Mouse (Mus musculus): ENCODE measurements around the gene Cacna2d1. TPM values are rescaled to one million over a fixed set of nuclear protein-coding genes. Genes with fewer than 3 reads are reported as not detected.

Gene Cacna2d1
- polyA plus RNA-seq, 2 experiments, result 0.20 to 0.22 TPM

DNA sequence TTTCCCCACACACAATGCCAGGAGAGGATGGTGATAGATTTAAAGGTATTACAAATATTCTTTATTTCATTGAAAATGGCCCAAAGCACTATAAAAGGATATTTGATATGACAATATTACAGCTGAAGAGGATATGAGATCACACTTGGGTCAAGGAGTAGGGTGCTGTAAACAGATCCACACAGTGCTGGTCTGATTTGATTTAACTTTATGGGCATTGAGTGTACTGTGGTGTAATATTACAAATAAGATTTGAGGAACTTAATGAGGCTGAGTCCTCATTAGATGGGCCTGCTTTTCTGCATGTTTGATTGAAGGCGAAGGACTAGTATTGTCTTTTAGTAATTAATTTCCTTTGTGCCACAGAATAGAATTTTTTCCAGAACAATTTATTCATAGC, 212.1 kb downstream of the Cacna2d1 start:
- no peak for TF ChIP-seq EP300 (IDR thresholded peaks at IDR 0.05; ENCODE audit: low read depth)
- ATAC-seq (ENCODE audit: insufficient read depth) (no peak), DNase-seq (ENCODE audit: low read depth in 3 of 3, low spot score in 3 of 3) (no peak)
- Histone ChIP-seq H3K36me3 (replicated peaks; ENCODE audit: control insufficient read depth, insufficient read depth, low read depth) (no peaks in the 10 kb centered on the region), H3K4me2 (ENCODE audit: low read depth) (no peak overlapping the region), H3K27ac (no peak overlapping the region), H3K9me3 (ENCODE audit: control insufficient read depth, low read length) (no peaks in the 10 kb centered on the region), H3K27me3 (ENCODE audit: control insufficient read depth, insufficient read depth, low read length) (no peaks in the 10 kb centered on the region), H3K4me3 (ENCODE audit: insufficient read depth in 1 of 2, low read depth in 2 of 2, low read length in 2 of 2) (no peak overlapping the region), H3K4me1 (replicated peaks; ENCODE audit: control insufficient read depth in 2 of 2, insufficient read depth in 2 of 2, low read length in 1 of 2) (no peaks in the 10 kb centered on the region), H3K9ac (replicated peaks) (no peak overlapping the region)
- WGBS (ENCODE audit: insufficient replicate concordance), result 73% methylated on average over 1 of the region's 1 CpGs

- no peak overlapping the region for H3K27ac ChIP-seq
- no peak overlapping the region for H3K9ac ChIP-seq (replicated peaks)
- H3K27me3 ChIP-seq (ENCODE audit: control insufficient read depth, insufficient read depth, low read length), result no peaks in the 10 kb centered on the region
- H3K4me1 ChIP-seq (replicated peaks; ENCODE audit: control insufficient read depth in 2 of 2, insufficient read depth in 2 of 2, low read length in 1 of 2), result no peaks in the 10 kb centered on the region
- TF ChIP-seq EP300 (IDR thresholded peaks at IDR 0.05; ENCODE audit: low read depth) (no peak), CTCF (IDR thresholded peaks at IDR 0.05; ENCODE audit: low read depth) (no peak)
- ATAC-seq (ENCODE audit: insufficient read depth), result no peak
- no peak overlapping the region for H3K4me2 ChIP-seq (ENCODE audit: low read depth)
- WGBS (ENCODE audit: insufficient replicate concordance), result 55% methylated on average over 6 of the region's 6 CpGs
- no peaks in the 10 kb centered on the region for H3K9me3 ChIP-seq (ENCODE audit: control insufficient read depth, low read length)
- no peaks in the 10 kb centered on the region for H3K36me3 ChIP-seq (replicated peaks; ENCODE audit: control insufficient read depth, insufficient read depth, low read depth)
- DNase-seq (ENCODE audit: low read depth in 3 of 3, low spot score in 3 of 3), result no peak
- no peak overlapping the region for H3K4me3 ChIP-seq (ENCODE audit: insufficient read depth in 1 of 2, low read depth in 2 of 2, low read length in 2 of 2)
These were observed 221.1 kb downstream of the Cacna2d1 start for GRCm38 (mm10) chr5:16155375-16156284.

DNA sequence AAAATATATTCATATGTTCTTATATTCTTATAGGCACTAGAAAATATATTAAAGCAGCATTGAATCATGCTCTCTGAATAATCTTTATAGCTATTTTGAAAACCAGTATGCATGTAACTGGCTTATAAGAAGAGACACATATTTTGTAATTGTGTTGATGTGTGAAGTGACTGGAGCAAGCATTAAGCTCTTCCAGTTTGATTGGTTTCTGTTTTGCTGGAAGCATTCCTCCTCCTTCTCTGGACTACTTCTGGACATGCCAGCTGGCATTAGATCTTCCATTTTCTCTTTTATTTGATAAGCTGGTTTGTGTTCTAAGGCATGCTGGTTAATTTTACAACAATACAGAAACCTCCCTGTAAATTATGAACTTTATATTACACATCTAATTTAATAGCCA, 228.8 kb downstream of the Cacna2d1 start:
- H3K4me3 ChIP-seq (ENCODE audit: insufficient read depth in 1 of 2, low read depth in 2 of 2, low read length in 2 of 2), result no peak overlapping the region
- H3K36me3 ChIP-seq (replicated peaks; ENCODE audit: control insufficient read depth, insufficient read depth, low read depth), result no peaks in the 10 kb centered on the region
- no peak overlapping the region for H3K27ac ChIP-seq
- H3K9me3 ChIP-seq (ENCODE audit: control insufficient read depth, low read length), result no peaks in the 10 kb centered on the region
- TF ChIP-seq CTCF (IDR thresholded peaks at IDR 0.05; ENCODE audit: low read depth) (no peak), EP300 (IDR thresholded peaks at IDR 0.05; ENCODE audit: low read depth) (no peak)
- no peaks in the 10 kb centered on the region for H3K27me3 ChIP-seq (ENCODE audit: control insufficient read depth, insufficient read depth, low read length)
- H3K4me1 ChIP-seq (replicated peaks; ENCODE audit: control insufficient read depth in 2 of 2, insufficient read depth in 2 of 2, low read length in 1 of 2), result no peaks in the 10 kb centered on the region
- DNase-seq (ENCODE audit: low read depth in 3 of 3, low spot score in 3 of 3), result no peak
- ATAC-seq (ENCODE audit: insufficient read depth), result no peak
- H3K4me2 ChIP-seq (ENCODE audit: low read depth), result no peak overlapping the region
- no peak overlapping the region for H3K9ac ChIP-seq (replicated peaks)

DNA sequence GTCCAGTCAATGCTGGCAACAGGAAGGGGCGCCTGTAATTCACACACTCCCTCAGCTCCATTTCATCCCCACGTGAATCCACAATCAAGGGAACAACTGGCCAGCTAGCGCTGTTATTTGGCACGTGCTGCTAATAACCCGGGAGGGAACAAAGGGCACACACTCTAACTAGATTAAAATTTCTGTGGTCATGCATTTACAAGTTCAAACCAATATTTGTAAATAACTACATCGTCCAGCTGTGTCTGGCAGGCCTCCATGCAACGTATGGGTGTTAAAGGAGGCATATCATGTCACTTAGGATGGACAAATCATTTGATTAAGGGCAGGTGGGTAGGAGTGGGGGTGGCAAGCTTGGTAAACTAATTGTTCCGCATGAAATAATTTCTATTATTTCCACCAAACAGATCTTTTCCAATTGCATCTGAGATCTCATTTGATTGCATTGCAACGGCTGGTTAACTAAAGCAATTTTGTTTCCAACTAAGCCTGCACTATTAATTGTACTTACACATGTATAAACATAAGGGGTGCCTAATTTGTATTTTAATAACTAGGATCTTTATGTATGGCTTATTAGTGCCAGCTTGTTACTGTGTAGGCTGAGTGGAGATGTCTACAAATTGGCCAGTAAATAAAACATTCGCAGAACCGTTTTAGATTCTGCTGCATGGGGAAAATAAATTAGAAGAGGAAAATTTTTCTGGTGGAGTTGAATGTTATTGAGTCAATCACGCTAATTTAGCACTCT, 231.8 kb downstream of the Cacna2d1 start:
- ATAC-seq (ENCODE audit: insufficient read depth), result no peak
- WGBS (ENCODE audit: insufficient replicate concordance), result 62% methylated on average over 12 of the region's 12 CpGs
- Histone ChIP-seq H3K27ac (no peak overlapping the region), H3K4me3 (ENCODE audit: insufficient read depth in 1 of 2, low read depth in 2 of 2, low read length in 2 of 2) (no peak overlapping the region), H3K36me3 (replicated peaks; ENCODE audit: control insufficient read depth, insufficient read depth, low read depth) (no peaks in the 10 kb centered on the region), H3K9ac (replicated peaks) (no peak overlapping the region), H3K9me3 (ENCODE audit: control insufficient read depth, low read length) (no peaks in the 10 kb centered on the region), H3K27me3 (ENCODE audit: control insufficient read depth, insufficient read depth, low read length) (no peaks in the 10 kb centered on the region), H3K4me1 (replicated peaks; ENCODE audit: control insufficient read depth in 2 of 2, insufficient read depth in 2 of 2, low read length in 1 of 2) (no peaks in the 10 kb centered on the region), H3K4me2 (ENCODE audit: low read depth) (no peak overlapping the region)
- TF ChIP-seq CTCF (IDR thresholded peaks at IDR 0.05; ENCODE audit: low read depth) (no peak), EP300 (IDR thresholded peaks at IDR 0.05; ENCODE audit: low read depth) (no peak)
- DNase-seq (ENCODE audit: low read depth in 3 of 3, low spot score in 3 of 3), result no peak

- TF ChIP-seq EP300 (IDR thresholded peaks at IDR 0.05; ENCODE audit: low read depth) (no peak), CTCF (IDR thresholded peaks at IDR 0.05; ENCODE audit: low read depth) (no peak)
- Histone ChIP-seq H3K9ac (replicated peaks) (no peak overlapping the region), H3K4me3 (ENCODE audit: insufficient read depth in 1 of 2, low read depth in 2 of 2, low read length in 2 of 2) (no peak overlapping the region), H3K27ac (no peak overlapping the region), H3K9me3 (ENCODE audit: control insufficient read depth, low read length) (no peaks in the 10 kb centered on the region), H3K4me1 (replicated peaks; ENCODE audit: control insufficient read depth in 2 of 2, insufficient read depth in 2 of 2, low read length in 1 of 2) (no peaks in the 10 kb centered on the region), H3K4me2 (ENCODE audit: low read depth) (no peak overlapping the region), H3K36me3 (replicated peaks; ENCODE audit: control insufficient read depth, insufficient read depth, low read depth) (no peaks in the 10 kb centered on the region), H3K27me3 (ENCODE audit: control insufficient read depth, insufficient read depth, low read length) (no peaks in the 10 kb centered on the region)
- WGBS (ENCODE audit: insufficient replicate concordance), result 60% methylated on average over 1 of the region's 1 CpGs
- no peak for DNase-seq (ENCODE audit: low read depth in 3 of 3, low spot score in 3 of 3)
- no peak for ATAC-seq (ENCODE audit: insufficient read depth)
These were observed 232.4 kb downstream of the Cacna2d1 start for GRCm38 (mm10) chr5:16166868-16167267.

Measured in liver, embryonic 14.5 days (tissue).